Mouse (Mus musculus): Measurements from ENCODE around the gene Dpysl4. TPM values are rescaled to one million over a fixed set of nuclear protein-coding genes. Genes with fewer than 3 reads are reported as not detected.

Dpysl4 gene
- 0.05 and 0.13 TPM in 2 replicates for polyA plus RNA-seq (2012; rRNA removed)

DNA sequence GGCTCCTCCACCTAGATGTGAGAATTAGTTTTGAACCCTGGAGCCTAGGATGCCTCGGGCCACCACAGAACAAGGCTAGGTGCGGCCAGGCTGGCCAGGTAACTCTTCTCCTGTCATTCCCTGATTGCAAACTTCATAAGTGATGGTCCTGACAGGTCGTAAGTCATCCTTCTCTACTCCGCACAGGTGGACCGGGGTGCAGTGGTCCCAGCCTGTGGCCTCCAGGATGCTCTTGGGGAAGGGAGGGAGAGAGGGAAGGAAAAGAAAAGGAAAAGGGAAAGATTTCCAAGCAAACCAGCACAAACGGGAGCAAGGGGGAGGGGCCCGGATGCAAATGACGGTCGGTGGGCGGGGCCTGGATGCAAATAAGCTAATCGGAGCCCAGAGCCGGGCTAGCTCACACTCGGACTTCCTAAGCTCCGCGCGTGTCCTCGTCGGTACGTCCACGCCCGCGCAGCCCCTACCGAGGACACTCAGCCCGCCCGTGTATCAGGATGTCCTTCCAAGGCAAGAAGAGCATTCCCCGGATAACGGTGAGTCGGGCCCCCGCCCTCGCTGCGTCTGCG, at the start of gene Dpysl4:
Gene Dpysl4 (plus strand): TSS at position 373 of the 566 bp plus-strand sequence.

Other genes with a start within 250 kb of the Dpysl4 start
- gene Ppp2r2d, start 239.9 kb upstream of the Dpysl4 start, polyA plus RNA-seq (2012; rRNA removed), result 15.7 and 16.9 TPM in 2 replicates
- 11.5 and 13.6 TPM in 2 replicates for gene Mapk1ip1, start 239.7 kb upstream of the Dpysl4 start, polyA plus RNA-seq (2012; rRNA removed)
- gene Bnip3, start 176.5 kb upstream of the Dpysl4 start, polyA plus RNA-seq (2012; rRNA removed), result 209 and 255 TPM in 2 replicates
- 0.01 and 0.02 TPM in 2 replicates for gene Jakmip3, start 145.3 kb upstream of the Dpysl4 start, polyA plus RNA-seq (2012; rRNA removed)
- gene Lrrc27, start 127.0 kb downstream of the Dpysl4 start, polyA plus RNA-seq (2012; rRNA removed), result 0.99 and 1.1 TPM in 2 replicates
- gene Stk32c, start 127.3 kb downstream of the Dpysl4 start, polyA plus RNA-seq (2012; rRNA removed), result 0.08 and 0.13 TPM in 2 replicates
- 1.3 and 1.4 TPM in 2 replicates for gene Pwwp2b, start 162.5 kb downstream of the Dpysl4 start, polyA plus RNA-seq (2012; rRNA removed)